ENCODE assay signal across 7 mouse cellular contexts in the genomic region with DNA sequence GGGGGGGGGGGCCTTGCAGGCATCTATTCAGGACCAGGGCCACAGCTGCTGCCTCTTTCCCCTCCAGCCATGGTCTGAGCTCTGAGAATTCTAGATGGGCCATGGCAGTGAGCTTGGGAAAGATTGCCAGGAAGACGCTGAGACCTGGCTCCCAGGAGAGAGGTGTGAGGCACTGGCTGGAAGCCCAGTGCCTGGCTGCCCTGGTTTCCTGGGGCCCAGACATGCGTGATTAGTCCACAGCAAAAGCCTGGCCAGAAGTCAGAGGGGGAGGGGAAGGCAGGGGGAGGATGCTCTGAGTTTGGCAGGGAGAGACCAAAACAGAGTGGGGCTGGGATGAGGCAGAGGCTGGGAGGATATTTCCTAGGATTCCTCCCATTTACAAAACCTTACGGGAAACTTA. TPM values are rescaled to one million over a fixed set of nuclear protein-coding genes. Genes with fewer than 3 reads are reported as not detected.
DNase-seq lines count a peak whose midpoint lies in the region; ATAC-seq and TF ChIP-seq lines count a peak whose summit lies in the region.

No protein-coding gene starts in this region.

- H3K4me3 ChIP-seq in forebrain, postnatal 0 days (ENCODE audit: low read depth, low read length): no peak overlapping the region
- H3K4me3 ChIP-seq in hindbrain, embryonic 15.5 days: no peak overlapping the region
- no peak overlapping the region for H3K4me3 ChIP-seq in limb, embryonic 13.5 days
- no peak overlapping the region for H3K4me3 ChIP-seq in neural tube, embryonic 15.5 days (replicated peaks)

- H3K36me3 ChIP-seq in forebrain, postnatal 0 days (ENCODE audit: insufficient read depth): peaks cover under 1% of the 10 kb centered on the region; the same call in 1 of the 2 replicates
- H3K36me3 ChIP-seq in hindbrain, embryonic 15.5 days: no peaks in the 10 kb centered on the region
- peaks cover 4% of the 10 kb centered on the region for H3K36me3 ChIP-seq in limb, embryonic 13.5 days
- peaks cover 3% of the 10 kb centered on the region; the same call in 1 of the 2 replicates for H3K36me3 ChIP-seq in neural tube, embryonic 15.5 days

- no peak for TF ChIP-seq CTCF in forebrain, postnatal 0 days (IDR thresholded peaks at IDR 0.05; ENCODE audit: low read depth)

- no peaks in the 10 kb centered on the region for H3K27me3 ChIP-seq in forebrain, postnatal 0 days (ENCODE audit: insufficient read depth, low read length)
- no peaks in the 10 kb centered on the region for H3K27me3 ChIP-seq in hindbrain, embryonic 15.5 days
- H3K27me3 ChIP-seq in limb, embryonic 13.5 days: no peaks in the 10 kb centered on the region
- H3K27me3 ChIP-seq in neural tube, embryonic 15.5 days (replicated peaks): no peaks in the 10 kb centered on the region

- H3K4me1 ChIP-seq in forebrain, postnatal 0 days (ENCODE audit: insufficient read depth): peaks cover 39% of the 10 kb centered on the region
- peaks cover 65% of the 10 kb centered on the region for H3K4me1 ChIP-seq in hindbrain, embryonic 15.5 days (replicated peaks)
- H3K4me1 ChIP-seq in limb, embryonic 13.5 days: peaks cover 68% of the 10 kb centered on the region
- peaks cover 75% of the 10 kb centered on the region for H3K4me1 ChIP-seq in neural tube, embryonic 15.5 days

- peak; percentile 85 for DNase-seq in NIH3T3 (ENCODE audit: low read depth)
- peak; percentile 41 to 71 for DNase-seq in adrenal gland, postnatal 36 days
- peak; percentile 57 for DNase-seq in forebrain, postnatal 0 days

- no peak for ATAC-seq in forebrain, postnatal 0 days
- peak; percentile 21; the same call in 1 of the 2 replicates for ATAC-seq in hindbrain, embryonic 15.5 days (ENCODE audit: low FRiP score, low read depth)
- ATAC-seq in limb, embryonic 13.5 days (ENCODE audit: low FRiP score, low read depth): no peak
- no peak for ATAC-seq in neural tube, embryonic 15.5 days (ENCODE audit: low FRiP score)
- no peak for ATAC-seq in erythroblast, adult 5-6 weeks (replicated peaks; ENCODE audit: low FRiP score, poor library complexity, severe bottlenecking)

- H3K4me2 ChIP-seq in forebrain, postnatal 0 days (ENCODE audit: low read depth): no peak overlapping the region
- peak overlapping the region; percentile 74; the same call in 1 of the 2 replicates for H3K4me2 ChIP-seq in hindbrain, embryonic 15.5 days
- H3K4me2 ChIP-seq in limb, embryonic 13.5 days (replicated peaks): peak overlapping the region; percentile 36
- peak overlapping the region; percentile 83 for H3K4me2 ChIP-seq in neural tube, embryonic 15.5 days

- H3K9ac ChIP-seq in forebrain, postnatal 0 days: no peak overlapping the region
- no peak overlapping the region for H3K9ac ChIP-seq in hindbrain, embryonic 15.5 days
- 0 out of 2 replicates have a peak overlapping the region, but pooled peaks have one; percentile 25 for H3K9ac ChIP-seq in limb, embryonic 13.5 days
- H3K9ac ChIP-seq in neural tube, embryonic 15.5 days (replicated peaks): peak overlapping the region; percentile 23; the same call in 1 of the 2 replicates

- 25% methylated on average over 3 of the region's 3 CpGs for WGBS in forebrain, postnatal 0 days
- 28% methylated on average over 3 of the region's 3 CpGs for WGBS in hindbrain, embryonic 15.5 days
- 24% methylated on average over 3 of the region's 3 CpGs for WGBS in limb, embryonic 13.5 days
- 33% methylated on average over 3 of the region's 3 CpGs for WGBS in neural tube, embryonic 15.5 days

- H3K27ac ChIP-seq in forebrain, postnatal 0 days (ENCODE audit: low read depth, low read length): no peak overlapping the region
- peak overlapping the region; percentile 62 for H3K27ac ChIP-seq in hindbrain, embryonic 15.5 days (replicated peaks)
- peak overlapping the region; percentile 69 for H3K27ac ChIP-seq in limb, embryonic 13.5 days
- peak overlapping the region; percentile 65 for H3K27ac ChIP-seq in neural tube, embryonic 15.5 days (replicated peaks)

- no peaks in the 10 kb centered on the region for H3K9me3 ChIP-seq in forebrain, postnatal 0 days (ENCODE audit: low read length)
- no peaks in the 10 kb centered on the region for H3K9me3 ChIP-seq in hindbrain, embryonic 15.5 days
- H3K9me3 ChIP-seq in limb, embryonic 13.5 days: no peaks in the 10 kb centered on the region
- no peaks in the 10 kb centered on the region for H3K9me3 ChIP-seq in neural tube, embryonic 15.5 days (replicated peaks)

RNA-seq across cellular contexts. Expression of a gene that starts 3.9 kb away (rescaled TPM):
- 1 to 10 TPM; 5.8 to 6.2 TPM for total RNA-seq in adrenal gland, postnatal 36 days (2021)
- 70.3 and 81.0 TPM in 2 replicates for total RNA-seq in forebrain, postnatal 0 days (2014; rRNA removed)
- 27.4 and 34.5 TPM in 2 replicates for polyA plus RNA-seq in forebrain, postnatal 0 days (2015; fragmentation: Nextera tagmentation; extraction: Ambion mirVana)
- polyA plus RNA-seq in hindbrain, embryonic 15.5 days (2015; fragmentation: Nextera tagmentation; extraction: Ambion mirVana): 43.4 and 44.4 TPM in 2 replicates
- 16.1 and 18.6 TPM in 2 replicates for polyA plus RNA-seq in limb, embryonic 13.5 days (2015; fragmentation: Nextera tagmentation; extraction: Ambion mirVana)
- 41.7 and 51.5 TPM in 2 replicates for polyA plus RNA-seq in neural tube, embryonic 15.5 days (2015; fragmentation: Nextera tagmentation; extraction: Ambion mirVana)
- 3.8 TPM in 1 of 2 replicates, not detected in the other for total RNA-seq in erythroblast, adult 5-6 weeks (2015; ENCODE audit: low replicate concordance)
- 0.84 and 1.8 TPM in 2 replicates for total RNA-seq in erythroblast, adult 5-6 weeks (2017; ENCODE audit: low replicate concordance)

RNA-seq across cellular contexts. Expression of a gene that starts 43.8 kb away (rescaled TPM):
- 1 to 10 TPM; 3.6 to 6.2 TPM for total RNA-seq in adrenal gland, postnatal 36 days (2021)
- 36.6 and 52.6 TPM in 2 replicates for total RNA-seq in forebrain, postnatal 0 days (2014; rRNA removed)
- polyA plus RNA-seq in forebrain, postnatal 0 days (2015; fragmentation: Nextera tagmentation; extraction: Ambion mirVana): 9.1 and 12.5 TPM in 2 replicates
- polyA plus RNA-seq in hindbrain, embryonic 15.5 days (2015; fragmentation: Nextera tagmentation; extraction: Ambion mirVana): 17.0 and 21.2 TPM in 2 replicates
- polyA plus RNA-seq in limb, embryonic 13.5 days (2015; fragmentation: Nextera tagmentation; extraction: Ambion mirVana): 6.3 and 7.8 TPM in 2 replicates
- 15.4 and 18.4 TPM in 2 replicates for polyA plus RNA-seq in neural tube, embryonic 15.5 days (2015; fragmentation: Nextera tagmentation; extraction: Ambion mirVana)
- total RNA-seq in erythroblast, adult 5-6 weeks (2015; ENCODE audit: low replicate concordance): 45.3 and 64.8 TPM in 2 replicates
- 56.8 and 60.8 TPM in 2 replicates for total RNA-seq in erythroblast, adult 5-6 weeks (2017; ENCODE audit: low replicate concordance)

RNA-seq across cellular contexts. Expression of a gene that starts 51.9 kb away (rescaled TPM):
- 10 to 100 TPM; 12.6 to 20.7 TPM for total RNA-seq in adrenal gland, postnatal 36 days (2021)
- 26.7 and 41.1 TPM in 2 replicates for total RNA-seq in forebrain, postnatal 0 days (2014; rRNA removed)
- 18.6 and 19.6 TPM in 2 replicates for polyA plus RNA-seq in forebrain, postnatal 0 days (2015; fragmentation: Nextera tagmentation; extraction: Ambion mirVana)
- 28.7 and 29.0 TPM in 2 replicates for polyA plus RNA-seq in hindbrain, embryonic 15.5 days (2015; fragmentation: Nextera tagmentation; extraction: Ambion mirVana)
- 192 and 196 TPM in 2 replicates for polyA plus RNA-seq in limb, embryonic 13.5 days (2015; fragmentation: Nextera tagmentation; extraction: Ambion mirVana)
- polyA plus RNA-seq in neural tube, embryonic 15.5 days (2015; fragmentation: Nextera tagmentation; extraction: Ambion mirVana): 33.7 and 47.7 TPM in 2 replicates
- not detected in 2 replicates for total RNA-seq in erythroblast, adult 5-6 weeks (2015; ENCODE audit: low replicate concordance)
- total RNA-seq in erythroblast, adult 5-6 weeks (2017; ENCODE audit: low replicate concordance): not detected in 2 replicates

Comparison
In these comparisons a context has a peak if more than half of its experiments do, and no peak if none do; other contexts are left out.
1. H3K9ac ChIP-seq: peak in limb, embryonic 13.5 days (single experiment) and neural tube, embryonic 15.5 days (single experiment); none in forebrain, postnatal 0 days (single experiment) and hindbrain, embryonic 15.5 days (single experiment).
2. Peak in every context shown above with its lines, with median percentiles within 50 percentile points of each other: DNase-seq.